Mouse (Mus musculus) bone marrow, adult 2 months (tissue): ENCODE measurements around the gene Mgme1. TPM values are rescaled to one million over a fixed set of nuclear protein-coding genes. Genes with fewer than 3 reads are reported as not detected.
A peak's percentile ranks its signal among the peaks of the same experiment; 100 is the strongest.

Source experiments
- H3K27ac ChIP-seq: fragments of 200-500 bp; 2 replicates; pipeline ENCODE4 v1.5.1; 2012; ENCODE audit warnings: low read depth, mild to moderate bottlenecking, control low read depth, inconsistent platforms, low read length; ENCODE audit not compliant: control insufficient read depth, poor library complexity, insufficient read depth
- H3K4me1 ChIP-seq: fragments of 200-500 bp; 2 replicates; pipeline ENCODE4 v1.6.1; 2011; ENCODE audit warnings: low read length; ENCODE audit not compliant: control insufficient read depth, insufficient read depth
- H3K4me3 ChIP-seq: fragments of 200-500 bp; replicated peaks from 2 replicates; pipeline ENCODE3; 2011; ENCODE audit warnings: mild to moderate bottlenecking, low read depth, low read length, control low read depth; ENCODE audit not compliant: control insufficient read depth
- CTCF ChIP-seq: fragments of 200-500 bp; IDR thresholded peaks from 2 replicates; pipeline ENCODE4 v1.5.1; 2011; ENCODE audit warnings: low read length, control low read depth; ENCODE audit not compliant: control insufficient read depth, insufficient read depth
- POLR2A ChIP-seq: fragments of 200-500 bp; IDR thresholded peaks from 2 replicates; pipeline ENCODE4 v1.6.1; 2011; ENCODE audit warnings: low read depth, mild to moderate bottlenecking, control low read depth, low read length, borderline replicate concordance; ENCODE audit not compliant: control insufficient read depth
- WGBS: fragments of 180-500 bp; shearing (Covaris S2); methylation state at CpG from one replicate; pipeline ENCODE4 v1.1.7; 2018; 5-methylcytosine and 5-hydroxymethylcytosine counted together
- polyA plus RNA-seq: library from polyadenylated mRNA; stranded (reverse); fragments of >200 nt; gene quantifications from 2 replicates; pipeline ENCODE4 v1.2.4, GENCODE M21; 2011; ENCODE audit warnings: low replicate concordance; ENCODE audit not compliant: missing spikeins, insufficient read depth, insufficient read length

The Mgme1 gene
- polyA plus RNA-seq, 1 experiment, result 5.5 TPM

- H3K4me1 ChIP-seq, result peaks cover 8% of the 10 kb centered on the region; the same call in 1 of the 2 replicates
- 43% methylated on average over 4 of the region's 4 CpGs for WGBS
- no peak overlapping the region; the same call in 1 of the 2 replicates for H3K27ac ChIP-seq
- no peak overlapping the region for H3K4me3 ChIP-seq
- no peak for TF ChIP-seq CTCF
- TF ChIP-seq POLR2A, result no peak
These were observed 21.7 kb upstream of the Mgme1 start for GRCm38 (mm10) chr2:144248613-144249376.

GRCm38 (mm10) chr2:144250111-144250510 is 20.4 kb upstream of the Mgme1 start:
- no peak for TF ChIP-seq POLR2A
- TF ChIP-seq CTCF, result no peak
- H3K4me3 ChIP-seq, result no peak overlapping the region

GRCm38 (mm10) chr2:144262837-144263236 is 7.6 kb upstream of the Mgme1 start:
- H3K27ac ChIP-seq, result no peak overlapping the region
- 69% methylated on average over 2 of the region's 2 CpGs for WGBS

More at GRCm38 (mm10) chr2:144250111-144250510, 20.4 kb upstream of the Mgme1 start:
- peaks cover 8% of the 10 kb centered on the region; the same call in 1 of the 2 replicates for H3K4me1 ChIP-seq
- no peak overlapping the region for H3K27ac ChIP-seq

GRCm38 (mm10) chr2:144264398-144265119 is 5.9 kb upstream of the Mgme1 start:
- TF ChIP-seq CTCF (no peak), POLR2A (no peak)
- H3K27ac ChIP-seq, result peak overlapping the region; percentile 69
- no peak overlapping the region for H3K4me3 ChIP-seq
- WGBS, result 32% methylated on average over 5 of the region's 5 CpGs
- H3K4me1 ChIP-seq, result peaks cover 1% of the 10 kb centered on the region; the same call in 1 of the 2 replicates

More at GRCm38 (mm10) chr2:144262837-144263236, 7.6 kb upstream of the Mgme1 start:
- Histone ChIP-seq H3K4me1 (peaks cover 1% of the 10 kb centered on the region; the same call in 1 of the 2 replicates), H3K4me3 (no peak overlapping the region)
- no peak for TF ChIP-seq CTCF
- no peak for TF ChIP-seq POLR2A

- H3K27ac ChIP-seq, result peak overlapping the region; percentile 69
- TF ChIP-seq CTCF (no peak), POLR2A (no peak)
- H3K4me3 ChIP-seq, result no peak overlapping the region
- WGBS, result 48% methylated on average over 3 of the region's 3 CpGs
- peaks cover 1% of the 10 kb centered on the region; the same call in 1 of the 2 replicates for H3K4me1 ChIP-seq
These were observed 5.4 kb upstream of the Mgme1 start for GRCm38 (mm10) chr2:144265120-144265488.

- WGBS, result 18% methylated on average over 4 of the region's 4 CpGs
- H3K4me3 ChIP-seq, result no peak overlapping the region
- TF ChIP-seq CTCF, result no peak
- TF ChIP-seq POLR2A, result no peak
- H3K4me1 ChIP-seq, result peaks cover 1% of the 10 kb centered on the region; the same call in 1 of the 2 replicates
- H3K27ac ChIP-seq, result peak overlapping the region; percentile 56; the same call in 1 of the 2 replicates
These were observed 4.4 kb upstream of the Mgme1 start for GRCm38 (mm10) chr2:144265916-144266683.

- 41% methylated on average over 5 of the region's 5 CpGs for WGBS
- Histone ChIP-seq H3K27ac (peak overlapping the region; percentile 52; the same call in 1 of the 2 replicates), H3K4me3 (no peak overlapping the region), H3K4me1 (peaks cover 1% of the 10 kb centered on the region; the same call in 1 of the 2 replicates)
- no peak for TF ChIP-seq CTCF
- TF ChIP-seq POLR2A, result no peak
These were observed 3.3 kb upstream of the Mgme1 start for GRCm38 (mm10) chr2:144267004-144267730.
